8 mouse cellular contexts compared by ENCODE assay signal in genomic region chr5:115543509-115544253, GRCm38 (mm10). TPM values are rescaled to one million over a fixed set of nuclear protein-coding genes. Genes with fewer than 3 reads are reported as not detected.
DNase-seq lines count a peak whose midpoint lies in the region; ATAC-seq and TF ChIP-seq lines count a peak whose summit lies in the region.

No protein-coding gene starts in this region.

- H3K9ac ChIP-seq in lung, embryonic 15.5 days = peak overlapping the region; percentile 24

- no peak for TF ChIP-seq CTCF in embryonic fibroblast, embryonic 13.5 days (IDR thresholded peaks at IDR 0.05; ENCODE audit: borderline replicate concordance, insufficient read depth, low read length)
- no peak for TF ChIP-seq CTCF in layer of hippocampus, adult 2 months (conservative IDR thresholded peaks at IDR 0.05)

- peaks cover 8% of the 10 kb centered on the region for H3K4me1 ChIP-seq in embryonic fibroblast, embryonic 13.5 days (ENCODE audit: control insufficient read depth, insufficient read depth, low read length)
- H3K4me1 ChIP-seq in lung, embryonic 15.5 days = peaks cover 59% of the 10 kb centered on the region

- WGBS in lung, embryonic 15.5 days = 22% methylated on average over 17 of the region's 17 CpGs

- H3K27me3 ChIP-seq in lung, embryonic 15.5 days = no peaks in the 10 kb centered on the region

- TF ChIP-seq POLR2A in embryonic fibroblast, embryonic 13.5 days (IDR thresholded peaks at IDR 0.05; ENCODE audit: low read depth, low read length) = no peak

- H3K4me2 ChIP-seq in lung, embryonic 15.5 days = peak overlapping the region; percentile 46

- DNase-seq in thymus, postnatal 0 days (ENCODE audit: low spot score) = peak; percentile 36
- DNase-seq in thymus, postnatal 4 days = no peak
- DNase-seq in heart, postnatal 4 days = peak; percentile 78
- peak; percentile 64 to 76 for DNase-seq in layer of hippocampus, adult 2 months (ENCODE audit: low spot score in 2 of 2)
- peak; percentile 59 for DNase-seq in ovary, postnatal 10 days (ENCODE audit: low spot score)
- DNase-seq in spleen, adult 12 weeks (ENCODE audit: low spot score) = no peak

- no peak overlapping the region for H3K4me3 ChIP-seq in embryonic fibroblast, embryonic 13.5 days (ENCODE audit: insufficient read depth, low read length)
- peak overlapping the region; percentile 22; the same call in 1 of the 2 replicates for H3K4me3 ChIP-seq in layer of hippocampus, adult 2 months
- H3K4me3 ChIP-seq in lung, embryonic 15.5 days = peak overlapping the region; percentile 22

- ATAC-seq in lung, embryonic 15.5 days (ENCODE audit: borderline replicate concordance, extremely low read depth, low FRiP score, low TSS enrichment) = peak; percentile 76

- 0 out of 2 replicates have a peak overlapping the region, but pooled peaks have one; percentile 16 for H3K27ac ChIP-seq in embryonic fibroblast, embryonic 13.5 days (ENCODE audit: insufficient read depth, low read length)
- H3K27ac ChIP-seq in layer of hippocampus, adult 2 months = peak overlapping the region; percentile 78
- peak overlapping the region; percentile 91 for H3K27ac ChIP-seq in lung, embryonic 15.5 days

- H3K36me3 ChIP-seq in lung, embryonic 15.5 days = peaks cover 40% of the 10 kb centered on the region

- no peaks in the 10 kb centered on the region for H3K9me3 ChIP-seq in lung, embryonic 15.5 days

RNA-seq across cellular contexts. Expression of gene Rplp0, which starts 15.6 kb away (rescaled TPM):
- 1,964 and 2,053 TPM in 2 replicates for polyA plus RNA-seq in thymus, postnatal 0 days (2015; fragmentation: Nextera tagmentation; extraction: Ambion mirVana)
- 3,023 and 3,024 TPM in 2 replicates for polyA plus RNA-seq in embryonic fibroblast, embryonic 13.5 days (2011; ENCODE audit: insufficient read length, low read depth, missing spikeins)
- 100 to 1,000 TPM; 852 to 919 TPM for total RNA-seq in heart, postnatal 4 days (2021)
- 100 to 1,000 TPM; 225 to 234 TPM for total RNA-seq in layer of hippocampus, adult 2 months (2021)
- polyA plus RNA-seq in lung, embryonic 15.5 days (2015; fragmentation: Nextera tagmentation; extraction: Ambion mirVana) = 1,589 and 1,600 TPM in 2 replicates

RNA-seq across cellular contexts. Expression of gene Gcn1l1, which starts 21.4 kb away (rescaled TPM):
- 19.9 and 21.5 TPM in 2 replicates for polyA plus RNA-seq in thymus, postnatal 0 days (2015; fragmentation: Nextera tagmentation; extraction: Ambion mirVana)
- polyA plus RNA-seq in embryonic fibroblast, embryonic 13.5 days (2011; ENCODE audit: insufficient read length, low read depth, missing spikeins) = 39.5 and 40.7 TPM in 2 replicates
- total RNA-seq in heart, postnatal 4 days (2021) = 10 to 100 TPM; 52.7 to 56.7 TPM
- total RNA-seq in layer of hippocampus, adult 2 months (2021) = 10 to 100 TPM; 74.5 to 76.7 TPM
- 35.6 and 40.0 TPM in 2 replicates for polyA plus RNA-seq in lung, embryonic 15.5 days (2015; fragmentation: Nextera tagmentation; extraction: Ambion mirVana)

RNA-seq across cellular contexts. Expression of gene Pxn, which starts 37.2 kb away (rescaled TPM):
- 40.2 and 44.8 TPM in 2 replicates for polyA plus RNA-seq in thymus, postnatal 0 days (2015; fragmentation: Nextera tagmentation; extraction: Ambion mirVana)
- 25.7 and 35.2 TPM in 2 replicates for polyA plus RNA-seq in embryonic fibroblast, embryonic 13.5 days (2011; ENCODE audit: insufficient read length, low read depth, missing spikeins)
- total RNA-seq in heart, postnatal 4 days (2021) = 10 to 100 TPM; 62.9 to 66.0 TPM
- total RNA-seq in layer of hippocampus, adult 2 months (2021) = 10 to 100 TPM; 40.8 to 47.3 TPM
- polyA plus RNA-seq in lung, embryonic 15.5 days (2015; fragmentation: Nextera tagmentation; extraction: Ambion mirVana) = 57.1 and 58.6 TPM in 2 replicates

RNA-seq across cellular contexts. Expression of gene Sirt4, which starts 59.2 kb away (rescaled TPM):
- 17.0 and 17.3 TPM in 2 replicates for polyA plus RNA-seq in thymus, postnatal 0 days (2015; fragmentation: Nextera tagmentation; extraction: Ambion mirVana)
- polyA plus RNA-seq in embryonic fibroblast, embryonic 13.5 days (2011; ENCODE audit: insufficient read length, low read depth, missing spikeins) = 12.8 and 18.5 TPM in 2 replicates
- total RNA-seq in heart, postnatal 4 days (2021) = 10 to 100 TPM; 10.5 to 12.7 TPM
- total RNA-seq in layer of hippocampus, adult 2 months (2021) = 10 to 100 TPM; 37.8 to 56.5 TPM
- polyA plus RNA-seq in lung, embryonic 15.5 days (2015; fragmentation: Nextera tagmentation; extraction: Ambion mirVana) = 27.2 and 30.4 TPM in 2 replicates

Comparison
In these comparisons a context has a peak if more than half of its experiments do, and no peak if none do; other contexts are left out.
1. DNase-seq: peak in thymus, postnatal 0 days (single experiment), heart, postnatal 4 days (single experiment), layer of hippocampus, adult 2 months (2 of 2) and ovary, postnatal 10 days (single experiment); none in thymus, postnatal 4 days (single experiment) and spleen, adult 12 weeks (single experiment).
2. H3K27ac ChIP-seq: peak in every context shown above with its lines; median percentile 91 in lung, embryonic 15.5 days; 78 in layer of hippocampus, adult 2 months; 16 in embryonic fibroblast, embryonic 13.5 days.